Mouse (Mus musculus): ENCODE data around the gene Pla2g12a. TPM values are rescaled to one million over a fixed set of nuclear protein-coding genes. Genes with fewer than 3 reads are reported as not detected.

Pla2g12a gene
- polyA plus RNA-seq, 1 experiment from 2014 or later, result 38.5 TPM

Other genes with a start within 250 kb of the Pla2g12a start
- 2.0 and 2.2 TPM in 2 replicates for gene Egf, start 123.3 kb upstream of the Pla2g12a start, polyA plus RNA-seq (2014; fragmentation: Nextera tagmentation; extraction: Ambion mirVana)
- 0.16 TPM in 1 of 2 replicates, not detected in the other for gene Lrit3, start 74.6 kb upstream of the Pla2g12a start, polyA plus RNA-seq (2014; fragmentation: Nextera tagmentation; extraction: Ambion mirVana)
- not detected in 2 replicates for gene Rrh, start 56.0 kb upstream of the Pla2g12a start, polyA plus RNA-seq (2014; fragmentation: Nextera tagmentation; extraction: Ambion mirVana)
- 29.5 and 39.4 TPM in 2 replicates for gene Gar1, start 47.2 kb upstream of the Pla2g12a start, polyA plus RNA-seq (2014; fragmentation: Nextera tagmentation; extraction: Ambion mirVana)
- 67.4 and 76.1 TPM in 2 replicates for gene Cfi, start 42.7 kb upstream of the Pla2g12a start, polyA plus RNA-seq (2014; fragmentation: Nextera tagmentation; extraction: Ambion mirVana)
- gene Casp6, start 22.8 kb downstream of the Pla2g12a start, polyA plus RNA-seq (2014; fragmentation: Nextera tagmentation; extraction: Ambion mirVana), result 98.6 and 112 TPM in 2 replicates
- 3.0 and 3.4 TPM in 2 replicates for gene Mcub, start 91.6 kb downstream of the Pla2g12a start, polyA plus RNA-seq (2014; fragmentation: Nextera tagmentation; extraction: Ambion mirVana)
- gene Sec24b, start 182.9 kb downstream of the Pla2g12a start, polyA plus RNA-seq (2014; fragmentation: Nextera tagmentation; extraction: Ambion mirVana), result 36.8 and 37.1 TPM in 2 replicates